Mouse (Mus musculus) hindbrain, embryonic 15.5 days (tissue): ENCODE data around the gene P4ha3. TPM values are rescaled to one million over a fixed set of nuclear protein-coding genes. Genes with fewer than 3 reads are reported as not detected.
A peak's percentile ranks its signal among the peaks of the same experiment; 100 is the strongest.

ENCODE experiments used
- ATAC-seq: fragments of 200-750 bp; cut with Nextera tagmentation; 2 replicates; pipeline ENCODE4 v1.8.0; 2017; ENCODE audit warnings: low read depth, moderate number of reproducible peaks, moderate TSS enrichment; ENCODE audit not compliant: low FRiP score
- H3K27ac ChIP-seq: fragments of 300-500 bp; sonication (generic); replicated peaks from 2 replicates; pipeline ENCODE4 v1.5.1; 2015; ENCODE audit warnings: mild to moderate bottlenecking, inconsistent platforms
- H3K27me3 ChIP-seq: fragments of 300-500 bp; sonication (generic); 2 replicates; pipeline ENCODE4 v1.6.1; 2015; ENCODE audit warnings: control low read depth, inconsistent platforms
- H3K36me3 ChIP-seq: fragments of 300-500 bp; sonication (generic); 2 replicates; pipeline ENCODE4 v1.6.1; 2015; ENCODE audit warnings: control low read depth, inconsistent platforms
- H3K4me1 ChIP-seq: fragments of 300-500 bp; sonication (generic); replicated peaks from 2 replicates; pipeline ENCODE4 v1.6.1; 2015; ENCODE audit warnings: control low read depth, inconsistent platforms
- H3K4me2 ChIP-seq: fragments of 300-500 bp; sonication (generic); 2 replicates; pipeline ENCODE4 v1.6.1; 2015; ENCODE audit warnings: moderate library complexity, mild to moderate bottlenecking, inconsistent platforms
- H3K4me3 ChIP-seq: fragments of 300-500 bp; sonication (generic); 2 replicates; pipeline ENCODE4 v1.5.1; 2015; ENCODE audit warnings: mild to moderate bottlenecking, inconsistent platforms
- H3K9ac ChIP-seq: fragments of 300-500 bp; sonication (generic); 2 replicates; pipeline ENCODE4 v1.6.1; 2015; ENCODE audit warnings: inconsistent platforms
- H3K9me3 ChIP-seq: fragments of 300-500 bp; sonication (generic); 2 replicates; pipeline ENCODE4 v1.6.1; 2016; ENCODE audit warnings: control low read depth, inconsistent platforms
- WGBS: fragments of 180-500 bp; shearing (Covaris S2); methylation state at CpG from one replicate; pipeline ENCODE4 v1.1.7; 2015; 5-methylcytosine and 5-hydroxymethylcytosine counted together
- polyA plus RNA-seq: library from polyadenylated mRNA; unstranded; fragments of >200 nt; fragmentation: Nextera tagmentation; extraction: Ambion mirVana; gene quantifications from 2 replicates; pipeline ENCODE4 v1.2.1, GENCODE M21; 2015

P4ha3 gene
- polyA plus RNA-seq, 1 experiment from 2014 or later: 10.8 TPM

DNA sequence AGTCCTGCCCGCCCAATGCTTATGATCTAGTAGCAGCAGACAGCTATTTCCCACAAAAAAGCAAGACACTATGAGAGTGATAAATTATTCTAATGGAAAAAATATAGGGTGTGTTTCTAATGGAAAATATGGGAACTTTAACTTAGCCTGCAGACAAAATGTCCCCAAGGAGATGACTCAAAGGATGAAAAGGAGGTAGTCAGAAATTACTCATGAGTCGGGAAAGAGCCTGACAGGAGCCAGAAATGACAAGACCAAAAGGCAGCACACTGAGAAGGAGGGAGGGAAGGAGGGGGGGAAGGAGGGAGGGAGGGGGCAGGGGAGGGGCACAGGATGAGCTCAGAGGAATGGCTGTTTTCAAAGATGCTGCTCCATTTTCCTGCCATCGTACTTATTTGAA, 3.7 kb upstream of the P4ha3 start:
- H3K4me1 ChIP-seq: peaks cover 10% of the 10 kb centered on the region
- H3K9ac ChIP-seq: no peak overlapping the region
- H3K4me2 ChIP-seq: no peak overlapping the region
- H3K36me3 ChIP-seq: no peaks in the 10 kb centered on the region
- WGBS: 41% methylated on average over 3 of the region's 3 CpGs
- H3K27me3 ChIP-seq: no peaks in the 10 kb centered on the region
- no peak overlapping the region for H3K27ac ChIP-seq
- no peak overlapping the region for H3K4me3 ChIP-seq
- ATAC-seq: no peak
- H3K9me3 ChIP-seq: no peaks in the 10 kb centered on the region

GRCm38 (mm10) chr7:100283298-100283697, 2.0 kb upstream of the P4ha3 start:
- no peaks in the 10 kb centered on the region for H3K9me3 ChIP-seq
- peaks cover 17% of the 10 kb centered on the region for H3K4me1 ChIP-seq
- 14% methylated on average over 3 of the region's 3 CpGs for WGBS
- H3K27ac ChIP-seq: peak overlapping the region; percentile 61
- no peaks in the 10 kb centered on the region for H3K36me3 ChIP-seq
- ATAC-seq: no peak
- H3K4me3 ChIP-seq: no peak overlapping the region
- no peak overlapping the region for H3K4me2 ChIP-seq
- no peaks in the 10 kb centered on the region for H3K27me3 ChIP-seq
- H3K9ac ChIP-seq: no peak overlapping the region

- no peak overlapping the region for H3K4me3 ChIP-seq
- peak overlapping the region; percentile 36 for H3K4me2 ChIP-seq
- H3K9ac ChIP-seq: no peak overlapping the region
- H3K27me3 ChIP-seq: no peaks in the 10 kb centered on the region
- H3K36me3 ChIP-seq: no peaks in the 10 kb centered on the region
- no peaks in the 10 kb centered on the region for H3K9me3 ChIP-seq
- peaks cover 19% of the 10 kb centered on the region for H3K4me1 ChIP-seq
- 22% methylated on average over 7 of the region's 7 CpGs for WGBS
- H3K27ac ChIP-seq: peak overlapping the region; percentile 73
- ATAC-seq: peak; percentile 61; the same call in 1 of the 2 replicates
Measured at GRCm38 (mm10) chr7:100287748-100288578, 2.6 kb downstream of the P4ha3 start.

- Histone ChIP-seq H3K4me2 (peak overlapping the region; percentile 36), H3K27ac (peak overlapping the region; percentile 73), H3K27me3 (no peaks in the 10 kb centered on the region), H3K36me3 (no peaks in the 10 kb centered on the region), H3K9ac (no peak overlapping the region), H3K4me3 (no peak overlapping the region), H3K4me1 (peaks cover 16% of the 10 kb centered on the region), H3K9me3 (no peaks in the 10 kb centered on the region)
- ATAC-seq: peak; percentile 24; the same call in 1 of the 2 replicates
- 39% methylated on average over 11 of the region's 11 CpGs for WGBS
Measured at GRCm38 (mm10) chr7:100288622-100289021, 3.3 kb downstream of the P4ha3 start.

GRCm38 (mm10) chr7:100293546-100293945, 8.2 kb downstream of the P4ha3 start:
- no peak for ATAC-seq
- 83% methylated on average over 8 of the region's 8 CpGs for WGBS

GRCm38 (mm10) chr7:100295745-100296144, 10.4 kb downstream of the P4ha3 start:
- Histone ChIP-seq H3K9ac (no peak overlapping the region), H3K27ac (peak overlapping the region; percentile 34), H3K4me1 (peaks cover 4% of the 10 kb centered on the region; the same call in 1 of the 2 replicates), H3K9me3 (no peaks in the 10 kb centered on the region), H3K36me3 (no peaks in the 10 kb centered on the region), H3K27me3 (no peaks in the 10 kb centered on the region), H3K4me2 (no peak overlapping the region), H3K4me3 (no peak overlapping the region)
- 79% methylated on average over 2 of the region's 2 CpGs for WGBS
- 0 out of 2 replicates have a peak, but pooled peaks have one; percentile 63 for ATAC-seq

More at GRCm38 (mm10) chr7:100293546-100293945, 8.2 kb downstream of the P4ha3 start:
- Histone ChIP-seq H3K27me3 (no peaks in the 10 kb centered on the region), H3K27ac (no peak overlapping the region), H3K4me3 (no peak overlapping the region), H3K9ac (no peak overlapping the region), H3K36me3 (no peaks in the 10 kb centered on the region), H3K4me1 (peaks cover 4% of the 10 kb centered on the region; the same call in 1 of the 2 replicates), H3K4me2 (no peak overlapping the region), H3K9me3 (no peaks in the 10 kb centered on the region)

DNA sequence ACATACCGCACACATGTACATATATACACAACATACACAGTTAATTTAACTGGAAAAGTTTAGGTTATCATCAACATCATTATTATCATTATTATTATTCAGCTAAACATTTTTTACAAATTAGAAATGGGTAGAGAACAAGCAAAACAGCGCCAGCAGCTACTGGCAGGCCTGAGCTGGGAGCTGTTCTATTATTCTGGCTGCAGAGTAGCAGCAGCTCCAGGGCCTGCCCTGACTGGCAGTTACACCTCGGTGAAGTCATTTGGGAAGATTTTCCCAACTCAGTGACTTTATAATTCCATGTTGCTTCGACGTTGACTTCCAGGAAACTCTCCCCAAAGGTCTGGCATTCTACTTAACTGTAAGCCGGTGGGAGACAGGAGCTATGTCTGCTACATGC, 11.4 kb downstream of the P4ha3 start:
- Histone ChIP-seq H3K4me2 (no peak overlapping the region), H3K9me3 (no peaks in the 10 kb centered on the region), H3K4me1 (peaks cover 4% of the 10 kb centered on the region; the same call in 1 of the 2 replicates), H3K27me3 (no peaks in the 10 kb centered on the region), H3K36me3 (no peaks in the 10 kb centered on the region), H3K9ac (no peak overlapping the region), H3K4me3 (no peak overlapping the region), H3K27ac (no peak overlapping the region)
- no peak for ATAC-seq
- 85% methylated on average over 6 of the region's 6 CpGs for WGBS

DNA sequence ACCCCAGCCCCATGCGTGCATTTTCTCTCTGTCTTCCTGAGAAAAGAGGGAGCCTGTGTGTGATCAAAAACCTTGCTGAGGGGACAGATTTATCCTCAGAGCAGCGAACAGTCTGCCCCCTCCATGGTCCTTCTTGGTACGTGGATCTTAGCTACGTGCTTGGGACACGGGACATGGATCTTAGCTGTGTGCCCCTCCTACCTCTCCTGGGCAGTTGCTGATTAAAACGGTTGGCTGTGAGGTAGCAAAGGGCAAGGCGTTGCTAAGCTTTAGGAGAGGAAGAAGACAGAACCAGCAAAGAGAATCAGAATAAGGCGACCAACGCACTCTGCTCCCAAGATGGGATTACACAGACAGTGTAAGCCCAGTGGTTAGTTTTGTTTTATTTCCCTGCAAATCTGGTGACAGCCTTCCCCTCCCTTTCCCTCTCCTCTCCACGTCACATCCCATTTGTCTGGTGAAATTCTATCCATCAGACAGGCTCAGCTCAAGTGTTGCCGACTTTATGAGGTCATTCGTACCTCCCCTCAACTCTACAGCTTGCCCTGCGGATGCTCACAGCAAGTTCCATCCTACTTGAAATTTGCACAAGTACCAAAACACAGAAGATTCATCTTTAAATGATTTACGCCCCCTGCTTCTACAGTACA, 13.7 kb downstream of the P4ha3 start:
- no peak overlapping the region for H3K4me2 ChIP-seq
- no peaks in the 10 kb centered on the region for H3K36me3 ChIP-seq
- peaks cover 4% of the 10 kb centered on the region; the same call in 1 of the 2 replicates for H3K4me1 ChIP-seq
- no peak overlapping the region for H3K9ac ChIP-seq
- H3K27me3 ChIP-seq: no peaks in the 10 kb centered on the region
- H3K4me3 ChIP-seq: no peak overlapping the region
- no peaks in the 10 kb centered on the region for H3K9me3 ChIP-seq
- no peak overlapping the region for H3K27ac ChIP-seq
- 80% methylated on average over 14 of the region's 14 CpGs for WGBS
- no peak for ATAC-seq

DNA sequence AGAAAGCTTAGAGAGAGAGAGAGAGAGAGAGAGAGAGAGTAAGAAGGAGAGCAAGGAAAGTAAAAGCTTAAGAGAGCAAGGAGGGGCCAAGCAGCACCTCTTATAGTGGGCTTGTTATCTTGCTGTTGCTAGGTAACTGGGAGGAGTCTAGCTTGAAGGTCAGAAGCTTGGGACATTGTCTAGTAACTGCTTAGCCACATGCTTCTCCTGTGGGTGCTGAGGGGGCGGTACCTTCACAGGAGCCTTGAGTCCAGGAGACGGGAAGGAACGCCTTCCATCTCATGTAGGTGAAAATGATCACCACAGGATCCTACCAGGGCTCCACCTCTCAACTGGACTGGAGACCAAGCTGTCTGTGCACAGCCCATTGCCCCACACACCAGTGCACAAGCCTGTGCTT, 16.1 kb downstream of the P4ha3 start:
- Histone ChIP-seq H3K27ac (no peak overlapping the region), H3K9me3 (no peaks in the 10 kb centered on the region), H3K36me3 (no peaks in the 10 kb centered on the region), H3K4me2 (no peak overlapping the region), H3K9ac (no peak overlapping the region), H3K4me3 (no peak overlapping the region), H3K27me3 (no peaks in the 10 kb centered on the region), H3K4me1 (no peaks in the 10 kb centered on the region)
- WGBS: 81% methylated on average over 3 of the region's 3 CpGs
- no peak for ATAC-seq

DNA sequence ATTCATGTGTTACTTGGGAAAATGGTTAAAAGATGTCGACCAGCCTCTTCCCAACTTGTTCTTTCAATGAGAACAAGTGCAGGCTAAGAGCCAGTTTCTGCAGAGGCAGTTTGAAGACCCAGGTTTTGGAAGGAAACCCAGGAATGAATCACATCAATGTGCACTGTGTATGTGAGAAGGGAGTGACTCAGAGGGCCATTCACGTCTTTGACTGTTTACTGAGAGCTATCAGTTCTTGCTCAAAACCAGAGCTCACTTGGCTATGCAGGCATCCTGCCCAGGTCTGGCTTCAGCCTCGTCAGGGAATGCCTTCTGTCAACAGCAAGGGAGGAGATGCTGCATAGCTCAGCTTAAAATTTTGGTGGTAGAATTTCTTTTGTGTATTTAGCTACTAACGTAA, 17.0 kb downstream of the P4ha3 start:
- Histone ChIP-seq H3K36me3 (no peaks in the 10 kb centered on the region), H3K27ac (no peak overlapping the region), H3K27me3 (no peaks in the 10 kb centered on the region), H3K4me1 (peaks cover 4% of the 10 kb centered on the region), H3K4me2 (no peak overlapping the region), H3K9ac (no peak overlapping the region), H3K9me3 (no peaks in the 10 kb centered on the region), H3K4me3 (no peak overlapping the region)
- 66% methylated on average over 4 of the region's 4 CpGs for WGBS
- ATAC-seq: no peak

DNA sequence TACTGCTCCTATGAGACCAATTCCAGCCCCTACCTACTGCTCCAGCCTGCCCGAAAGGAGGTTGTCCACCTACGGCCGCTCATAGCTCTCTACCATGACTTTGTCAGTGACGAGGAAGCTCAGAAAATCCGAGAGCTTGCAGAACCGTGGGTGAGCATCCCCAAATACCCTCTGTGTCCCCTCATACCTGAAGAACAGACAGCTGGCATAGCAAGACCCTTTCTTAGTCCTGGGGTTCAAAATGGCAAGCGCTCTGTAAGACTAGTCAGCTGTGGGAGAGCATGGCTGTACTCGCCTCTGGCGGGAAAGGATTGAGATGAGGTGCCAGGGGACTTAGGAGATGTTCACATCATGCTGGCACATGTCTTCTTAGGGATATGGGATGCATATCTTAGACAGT, 20.6 kb downstream of the P4ha3 start:
- Histone ChIP-seq H3K36me3 (no peaks in the 10 kb centered on the region), H3K27me3 (no peaks in the 10 kb centered on the region), H3K27ac (no peak overlapping the region), H3K4me2 (no peak overlapping the region), H3K9me3 (no peaks in the 10 kb centered on the region), H3K4me3 (no peak overlapping the region), H3K4me1 (peaks cover 39% of the 10 kb centered on the region), H3K9ac (no peak overlapping the region)
- WGBS: 94% methylated on average over 9 of the region's 9 CpGs
- no peak for ATAC-seq

DNA sequence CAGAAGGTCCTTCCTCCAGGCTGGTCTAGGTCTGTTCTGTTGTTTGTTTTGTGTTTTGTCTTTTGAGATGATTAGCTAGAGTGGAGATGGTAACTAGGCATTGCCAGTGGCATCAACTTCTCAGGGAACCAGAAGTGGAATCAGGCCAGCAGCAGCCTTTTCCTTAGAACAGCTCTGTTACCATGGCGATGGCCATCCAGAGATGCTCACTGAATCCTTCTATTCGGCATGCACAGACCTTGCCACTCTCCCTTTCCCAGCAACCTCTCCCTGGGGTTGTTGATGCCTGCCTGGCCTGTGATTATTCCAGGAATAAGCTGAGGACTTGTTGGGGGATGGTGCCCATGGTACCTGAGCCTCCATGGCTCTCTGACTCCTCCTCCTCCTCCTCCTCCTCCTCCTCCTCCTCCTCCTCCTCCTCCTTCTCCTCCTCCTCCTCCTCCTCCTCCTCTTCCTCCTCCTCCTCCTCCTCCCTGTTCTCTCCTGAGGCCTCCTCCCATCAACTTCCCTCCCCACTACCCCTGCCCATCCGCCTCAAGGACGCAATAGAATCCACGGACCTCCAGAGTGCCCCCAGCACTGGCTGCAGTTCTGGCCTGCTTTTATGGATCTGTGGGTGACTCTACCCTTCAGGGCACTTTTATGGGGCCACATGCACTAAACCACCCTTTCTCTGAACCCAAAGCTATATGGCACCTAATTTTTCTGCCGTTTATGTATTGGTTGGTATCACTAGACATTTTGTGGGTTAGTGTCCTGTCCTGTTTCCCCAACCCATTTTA, 22.7 kb downstream of the P4ha3 start:
- ATAC-seq: peak; percentile 90
- H3K27me3 ChIP-seq: no peaks in the 10 kb centered on the region
- H3K27ac ChIP-seq: peak overlapping the region; percentile 80
- no peaks in the 10 kb centered on the region for H3K36me3 ChIP-seq
- no peak overlapping the region for H3K9ac ChIP-seq
- H3K4me1 ChIP-seq: peaks cover 42% of the 10 kb centered on the region
- WGBS: 42% methylated on average over 6 of the region's 6 CpGs
- no peak overlapping the region for H3K4me2 ChIP-seq
- H3K4me3 ChIP-seq: no peak overlapping the region
- no peaks in the 10 kb centered on the region for H3K9me3 ChIP-seq
